In the genomic region with DNA sequence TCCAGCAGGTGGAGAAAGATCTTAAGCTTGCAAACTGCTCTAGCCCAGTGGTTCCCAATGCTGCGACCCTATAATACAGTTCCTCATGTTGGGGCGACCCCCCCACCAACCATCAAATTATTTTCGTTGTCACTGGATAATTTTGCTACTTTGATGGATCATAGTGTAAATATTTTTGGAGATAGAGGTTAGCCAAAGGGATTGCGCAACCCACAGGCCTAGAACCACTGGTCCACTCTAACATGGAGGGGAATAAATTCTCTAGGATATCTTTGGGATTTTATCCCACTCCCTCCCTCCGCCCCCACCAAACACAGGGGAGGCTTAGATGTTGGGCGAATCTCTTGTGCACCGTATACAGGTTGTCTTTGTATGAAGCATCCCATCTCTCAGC, we compare ENCODE assay signal across 9 mouse cellular contexts. TPM values are rescaled to one million over a fixed set of nuclear protein-coding genes. Genes with fewer than 3 reads are reported as not detected.
DNase-seq lines count a peak whose midpoint lies in the region; ATAC-seq and TF ChIP-seq lines count a peak whose summit lies in the region.
"Had no signal": no experiment of that assay in that cellular context is flagged by ENCODE, and none has a peak within 500 bp of the region (broad histone marks: within the 10 kb centered on the region; RNA-seq: fewer than 3 reads in every experiment).

No protein-coding gene starts in this region.

- 60% methylated on average over 7 of the region's 7 CpGs for WGBS in lung, embryonic 14.5 days
- 76% methylated on average over 7 of the region's 7 CpGs for WGBS in forebrain, embryonic 13.5 days
- 84% methylated on average over 7 of the region's 7 CpGs for WGBS in intestine, embryonic 16.5 days
- WGBS in small intestine, adult 2 months = 73% methylated on average over 7 of the region's 7 CpGs

- no peaks in the 10 kb centered on the region for H3K27me3 ChIP-seq in lung, embryonic 14.5 days (ENCODE audit: insufficient read depth, low read length)
- no peaks in the 10 kb centered on the region for H3K27me3 ChIP-seq in forebrain, embryonic 13.5 days
- H3K27me3 ChIP-seq in intestine, embryonic 16.5 days (replicated peaks; ENCODE audit: control insufficient read depth, insufficient read depth, low read length) = no peaks in the 10 kb centered on the region
- no peaks in the 10 kb centered on the region for H3K27me3 ChIP-seq in small intestine, adult 2 months (ENCODE audit: control insufficient read depth, insufficient read depth, low read length)
- H3K27me3 ChIP-seq: Patski had no signal

- peak; percentile 56 for DNase-seq in lung, embryonic 14.5 days
- DNase-seq in lung, postnatal 4 days = no peak
- DNase-seq in thymus, postnatal 4 days = no peak
- no peak for DNase-seq in ovary, postnatal 36 days (ENCODE audit: low spot score)
- no peak for DNase-seq in right cerebral cortex, postnatal 14 days

- no peaks in the 10 kb centered on the region for H3K36me3 ChIP-seq in lung, embryonic 14.5 days (ENCODE audit: insufficient read depth)
- no peaks in the 10 kb centered on the region for H3K36me3 ChIP-seq in forebrain, embryonic 13.5 days (ENCODE audit: poor library complexity, severe bottlenecking)
- no peaks in the 10 kb centered on the region for H3K36me3 ChIP-seq in intestine, embryonic 16.5 days (ENCODE audit: control insufficient read depth, insufficient read depth, low read length)
- H3K36me3 ChIP-seq in small intestine, adult 2 months (ENCODE audit: control insufficient read depth, insufficient read depth, low read length) = no peaks in the 10 kb centered on the region

- ATAC-seq in lung, embryonic 14.5 days (ENCODE audit: insufficient read depth) = no peak
- no peak; the same call in 1 of the 2 replicates for ATAC-seq in forebrain, embryonic 13.5 days
- no peak for ATAC-seq in intestine, embryonic 16.5 days

- H3K9ac ChIP-seq in lung, embryonic 14.5 days = no peak overlapping the region
- no peak overlapping the region for H3K9ac ChIP-seq in forebrain, embryonic 13.5 days
- no peak overlapping the region for H3K9ac ChIP-seq in intestine, embryonic 16.5 days (ENCODE audit: low read depth, low read length)

- TF ChIP-seq POLR2A in small intestine, adult 2 months (IDR thresholded peaks at IDR 0.05; ENCODE audit: low read depth, low read length) = no peak

- H3K9me3 ChIP-seq in lung, embryonic 14.5 days (ENCODE audit: low read depth, low read length) = no peaks in the 10 kb centered on the region
- H3K9me3 ChIP-seq in forebrain, embryonic 13.5 days (replicated peaks) = no peaks in the 10 kb centered on the region
- H3K9me3 ChIP-seq in intestine, embryonic 16.5 days (ENCODE audit: control insufficient read depth, low read length) = no peaks in the 10 kb centered on the region

- H3K4me1 ChIP-seq in lung, embryonic 14.5 days (ENCODE audit: insufficient read depth) = peaks cover 21% of the 10 kb centered on the region
- H3K4me1 ChIP-seq in forebrain, embryonic 13.5 days = peaks cover 50% of the 10 kb centered on the region
- peaks cover 13% of the 10 kb centered on the region for H3K4me1 ChIP-seq in intestine, embryonic 16.5 days (ENCODE audit: control insufficient read depth, insufficient read depth, low read length)
- H3K4me1 ChIP-seq in small intestine, adult 2 months (ENCODE audit: control insufficient read depth, insufficient read depth, insufficient read length, low read length) = peaks cover 11% of the 10 kb centered on the region

- H3K27ac ChIP-seq in lung, embryonic 14.5 days (ENCODE audit: low read depth) = peak overlapping the region; percentile 93
- H3K27ac ChIP-seq in forebrain, embryonic 13.5 days = peak overlapping the region; percentile 83
- peak overlapping the region; percentile 72 for H3K27ac ChIP-seq in intestine, embryonic 16.5 days (ENCODE audit: low read length)
- peak overlapping the region; percentile 30; the same call in 1 of the 2 replicates for H3K27ac ChIP-seq in small intestine, adult 2 months (ENCODE audit: insufficient read depth, low read depth, low read length)

- no peak for TF ChIP-seq CTCF in lung, embryonic 14.5 days (IDR thresholded peaks at IDR 0.05; ENCODE audit: low read depth)
- no peak for TF ChIP-seq CTCF in small intestine, adult 2 months (IDR thresholded peaks at IDR 0.05; ENCODE audit: extremely low read depth, insufficient read length, insufficient replicate concordance, low read depth, low read length)

- H3K4me3 ChIP-seq in lung, embryonic 14.5 days (ENCODE audit: low read depth, low read length) = no peak overlapping the region
- H3K4me3 ChIP-seq in forebrain, embryonic 13.5 days = no peak overlapping the region
- no peak overlapping the region for H3K4me3 ChIP-seq in intestine, embryonic 16.5 days (ENCODE audit: low read length)
- no peak overlapping the region for H3K4me3 ChIP-seq in small intestine, adult 2 months (ENCODE audit: low read depth, low read length)

- H3K4me2 ChIP-seq in lung, embryonic 14.5 days = peak overlapping the region; percentile 58
- H3K4me2 ChIP-seq in forebrain, embryonic 13.5 days = peak overlapping the region; percentile 45
- H3K4me2 ChIP-seq in intestine, embryonic 16.5 days (ENCODE audit: low read depth, low read length) = no peak overlapping the region

RNA-seq across cellular contexts. Expression of a gene that starts 49.8 kb away (rescaled TPM):
- polyA plus RNA-seq in lung, embryonic 14.5 days (2014; fragmentation: Nextera tagmentation; extraction: Ambion mirVana) = 9.7 and 9.9 TPM in 2 replicates
- polyA plus RNA-seq in forebrain, embryonic 13.5 days (2015; fragmentation: Nextera tagmentation; extraction: Ambion mirVana) = 14.0 and 15.5 TPM in 2 replicates
- polyA plus RNA-seq in intestine, embryonic 16.5 days (2015; fragmentation: Nextera tagmentation; extraction: Ambion mirVana) = 7.3 TPM in 2 replicates
- 2.4 and 3.8 TPM in 2 replicates for polyA plus RNA-seq in small intestine, adult 2 months (2012; rRNA removed)

RNA-seq across cellular contexts. Expression of a gene that starts 49.9 kb away (rescaled TPM):
- 3.0 and 3.4 TPM in 2 replicates for polyA plus RNA-seq in lung, embryonic 14.5 days (2014; fragmentation: Nextera tagmentation; extraction: Ambion mirVana)
- 7.0 and 9.0 TPM in 2 replicates for polyA plus RNA-seq in forebrain, embryonic 13.5 days (2015; fragmentation: Nextera tagmentation; extraction: Ambion mirVana)
- 1.1 and 2.6 TPM in 2 replicates for polyA plus RNA-seq in intestine, embryonic 16.5 days (2015; fragmentation: Nextera tagmentation; extraction: Ambion mirVana)
- polyA plus RNA-seq in small intestine, adult 2 months (2012; rRNA removed) = 0.98 and 1.2 TPM in 2 replicates

Comparison
In these comparisons a context has a peak if more than half of its experiments do, and no peak if none do; other contexts are left out.
1. H3K27ac ChIP-seq: peak in every context shown above with its lines; median percentile 93 in lung, embryonic 14.5 days; 83 in forebrain, embryonic 13.5 days; 72 in intestine, embryonic 16.5 days; 30 in small intestine, adult 2 months.